Mouse (Mus musculus): ENCODE data around the gene Zswim8.
A peak's percentile ranks its signal among the peaks of the same experiment; 100 is the strongest.
"Not testable (repeated sequence)": the region's sequence is repeated elsewhere in the genome, so short reads cannot be mapped to it uniquely, and the experiment has no call there.

Zswim8 gene

DNA sequence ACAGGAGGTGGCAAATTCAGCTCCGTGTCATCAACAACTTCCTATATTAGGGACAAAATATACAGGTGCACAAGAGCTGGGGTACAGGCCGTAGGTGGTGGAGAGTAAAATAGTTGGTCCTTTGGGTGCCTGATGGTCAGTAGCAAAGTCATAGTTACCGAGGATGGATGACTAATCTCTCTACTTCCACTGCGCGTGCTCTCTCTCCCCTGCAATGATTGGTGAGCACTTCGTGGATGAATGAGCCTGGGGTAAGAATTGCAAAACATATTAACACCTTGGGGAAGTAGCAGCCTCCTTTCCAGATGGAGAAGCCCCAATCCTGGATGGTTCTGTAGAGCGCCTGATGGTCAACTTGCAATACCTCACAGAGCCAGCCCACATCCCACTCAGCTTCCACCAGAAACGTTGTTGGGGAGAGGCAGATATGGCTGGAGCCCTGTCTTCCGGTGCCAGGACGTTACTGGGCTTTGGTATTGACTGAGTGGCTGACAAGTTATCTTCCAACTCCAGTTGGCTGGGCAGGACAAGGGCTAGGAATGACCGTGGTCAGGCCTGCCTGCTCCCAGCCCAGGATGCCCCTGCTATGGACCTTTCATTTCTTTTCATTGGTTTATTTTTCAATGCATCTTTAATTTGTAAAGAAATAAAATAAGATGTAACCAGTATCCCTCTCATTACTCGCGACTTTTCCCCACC, 13.0 kb upstream of the Zswim8 start:
- DNase-seq = no peak

DNA sequence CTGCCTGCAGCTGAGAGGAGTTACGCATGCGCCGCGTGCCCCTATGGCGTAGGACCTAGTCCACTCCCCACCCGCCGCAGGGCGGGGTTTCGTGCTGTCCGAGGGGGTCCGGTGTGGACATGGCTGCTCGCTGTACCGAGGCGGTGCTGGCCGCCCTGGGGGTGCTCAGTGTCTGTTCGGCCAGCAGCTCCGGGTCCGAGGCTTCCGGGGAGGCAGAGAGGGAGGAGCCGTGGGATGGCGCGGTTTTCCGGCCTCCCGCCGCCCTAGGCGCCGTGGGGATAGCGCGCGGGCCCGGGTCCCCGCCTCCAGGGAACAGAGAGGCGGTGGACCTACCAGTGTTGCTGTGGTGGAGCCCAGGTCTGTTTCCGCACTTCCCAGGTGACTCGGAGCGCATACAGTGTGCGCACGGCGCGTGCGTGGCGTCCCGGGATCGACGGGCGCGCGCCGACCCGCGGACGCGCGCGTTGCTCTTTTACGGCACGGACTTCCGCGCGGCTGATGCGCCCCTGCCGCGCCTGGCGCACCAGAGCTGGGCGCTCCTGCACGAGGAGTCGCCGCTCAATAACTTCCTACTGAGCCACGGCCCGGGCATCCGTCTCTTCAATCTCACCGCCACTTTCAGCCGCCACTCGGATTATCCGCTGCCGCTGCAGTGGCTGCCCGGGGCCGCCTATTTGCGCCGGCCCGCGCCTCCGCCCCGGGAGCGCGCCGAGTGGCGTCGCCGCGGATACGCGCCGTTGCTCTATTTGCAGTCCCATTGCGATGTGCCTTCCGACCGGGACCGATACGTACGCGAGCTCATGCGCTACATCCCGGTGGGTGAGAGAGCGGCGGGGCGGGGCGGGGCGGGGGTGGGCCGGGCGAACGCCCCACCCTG, 12.2 kb upstream of the Zswim8 start, which contains the start of gene Fut11:
Gene Fut11, plus strand, starts transcription at position 85 of the 877 bp plus-strand sequence.
- peak; percentile 89 for DNase-seq

GRCm38 (mm10) chr14:20695761-20696520, 11.4 kb upstream of the Zswim8 start:
- peak; percentile 27 for DNase-seq

DNA sequence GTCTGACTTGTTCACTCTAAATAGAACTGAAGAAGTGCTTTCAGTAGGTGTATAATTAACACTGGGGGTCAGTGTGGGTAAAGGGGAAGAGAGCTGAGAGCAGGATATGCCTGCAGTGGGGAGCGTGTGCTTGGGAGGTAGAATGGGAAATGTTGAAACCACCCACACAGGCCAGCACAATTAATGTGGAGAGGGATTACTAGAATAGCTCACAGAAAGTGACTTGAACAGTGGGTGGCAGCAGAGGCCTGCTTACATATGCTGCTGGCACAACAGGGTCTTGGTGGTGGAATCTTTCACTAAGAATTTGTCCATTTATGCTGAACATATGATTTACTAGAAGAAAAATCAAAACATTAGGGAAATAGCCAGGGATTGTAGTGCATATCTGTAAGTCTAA, 10.4 kb upstream of the Zswim8 start:
- peak; percentile 28 for DNase-seq

DNA sequence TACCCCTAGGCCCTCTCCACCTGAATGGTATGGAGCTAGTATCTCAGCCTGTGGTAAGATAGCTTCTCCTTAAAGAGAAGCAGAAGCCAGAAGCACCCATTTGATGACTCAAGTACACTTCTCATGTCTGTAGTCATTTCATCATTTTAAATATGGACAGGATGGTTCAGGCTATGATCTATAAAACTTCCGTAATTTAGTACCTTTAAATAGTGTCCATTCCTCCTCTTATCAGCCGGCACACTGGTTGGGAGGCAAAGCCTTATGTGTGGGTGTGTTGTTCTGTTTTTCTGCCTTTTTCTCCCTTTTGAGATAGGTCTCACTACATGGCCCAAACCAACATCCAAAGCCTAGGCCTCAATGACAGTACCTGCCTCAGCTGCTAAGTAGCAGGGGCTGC, 8.8 kb upstream of the Zswim8 start:
- DNase-seq = no peak

DNA sequence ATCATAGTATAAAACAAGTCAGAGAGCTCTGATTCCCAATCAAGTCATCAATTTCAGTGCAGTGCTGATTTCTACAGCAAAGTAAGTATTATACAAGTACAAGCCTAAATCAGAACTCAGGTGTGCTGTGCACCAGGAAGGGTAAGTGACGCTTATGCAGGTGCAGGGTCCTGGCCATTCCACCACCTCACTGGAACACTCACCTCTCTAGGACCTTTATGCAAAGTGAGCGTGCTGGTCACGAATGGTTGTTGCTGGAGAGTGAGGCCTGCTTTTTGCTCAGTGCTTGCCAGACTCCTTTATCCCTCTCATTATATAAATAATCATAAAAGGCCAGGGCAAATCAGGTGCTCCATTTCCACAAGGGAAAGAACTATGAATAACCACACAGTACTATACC, 7.0 kb upstream of the Zswim8 start:
- no peak for DNase-seq

- DNase-seq = no peak
Observed at GRCm38 (mm10) chr14:20701554-20701953, 5.8 kb upstream of the Zswim8 start.

DNA sequence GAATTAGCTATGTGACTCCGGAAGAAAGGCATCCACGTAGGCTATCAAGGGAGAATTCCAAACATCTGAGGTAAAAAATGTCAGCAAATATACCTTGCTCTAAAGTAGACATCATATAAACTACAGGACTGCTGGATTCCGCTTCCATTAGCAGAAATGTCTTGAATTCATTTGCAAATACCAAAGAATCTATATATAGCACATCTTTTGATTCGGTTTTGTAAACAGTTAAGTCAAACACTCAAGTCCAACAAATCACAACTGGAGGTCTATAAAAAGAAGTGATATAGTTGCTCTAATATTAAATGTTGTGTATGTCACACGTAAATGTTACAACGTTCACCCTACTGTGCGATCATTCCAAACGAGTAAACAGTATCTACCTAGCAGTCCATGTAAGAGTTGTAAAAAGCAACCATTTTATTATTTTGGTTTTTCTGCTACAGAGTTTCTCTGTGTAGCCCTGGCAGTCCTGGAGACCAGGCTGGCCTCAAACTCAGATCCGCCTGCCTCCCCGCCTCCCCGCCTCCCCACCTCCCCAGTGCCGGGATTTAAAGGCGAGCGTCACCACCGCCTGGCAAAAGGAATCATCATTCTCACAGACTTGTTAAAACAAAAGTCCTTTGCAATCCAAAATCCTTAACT, 5.1 kb upstream of the Zswim8 start:
- DNase-seq = no peak

DNA sequence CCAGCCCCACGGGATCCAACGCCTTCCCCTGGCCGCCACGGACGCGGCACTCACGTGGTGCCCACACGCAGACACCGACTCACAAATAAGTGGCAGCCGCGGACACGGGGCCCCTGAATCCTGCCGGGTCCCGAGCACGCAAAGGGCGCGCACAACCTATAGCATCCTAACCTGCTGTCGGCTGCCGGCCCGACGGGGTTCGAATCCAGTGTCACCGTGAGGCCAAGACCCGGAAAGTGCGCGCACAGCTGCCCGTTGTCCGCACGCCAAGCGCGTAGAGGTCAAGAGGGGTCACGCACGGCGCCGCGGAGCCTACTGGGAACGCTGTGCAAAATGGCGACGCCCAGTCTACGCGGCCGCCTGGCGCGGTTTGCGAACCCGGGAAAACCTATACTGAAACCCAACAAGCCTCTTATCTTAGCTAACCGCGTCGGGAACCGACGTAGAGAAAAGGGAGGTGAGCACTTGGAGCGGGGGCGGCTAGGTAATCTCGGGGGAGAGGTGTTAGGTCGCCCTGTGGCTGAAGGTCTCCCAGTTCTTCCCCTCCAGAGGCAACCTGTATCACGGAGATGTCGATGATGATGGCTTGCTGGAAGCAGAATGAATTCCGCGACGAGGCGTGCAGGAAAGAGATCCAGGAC, 4.5 kb upstream of the Zswim8 start, which contains the start of gene Chchd1:
Gene Chchd1, plus strand, starts transcription at position 266 of the 641 bp plus-strand sequence.
- peak; percentile 90 for DNase-seq

- DNase-seq = not testable (repeated sequence)
Observed at GRCm38 (mm10) chr14:20703461-20703860, 3.9 kb upstream of the Zswim8 start.

- no peak for DNase-seq
Observed at GRCm38 (mm10) chr14:20708239-20708638, 887 bp downstream of the Zswim8 start.

GRCm38 (mm10) chr14:20713832-20714231, 6.5 kb downstream of the Zswim8 start:
- no peak for DNase-seq

DNA sequence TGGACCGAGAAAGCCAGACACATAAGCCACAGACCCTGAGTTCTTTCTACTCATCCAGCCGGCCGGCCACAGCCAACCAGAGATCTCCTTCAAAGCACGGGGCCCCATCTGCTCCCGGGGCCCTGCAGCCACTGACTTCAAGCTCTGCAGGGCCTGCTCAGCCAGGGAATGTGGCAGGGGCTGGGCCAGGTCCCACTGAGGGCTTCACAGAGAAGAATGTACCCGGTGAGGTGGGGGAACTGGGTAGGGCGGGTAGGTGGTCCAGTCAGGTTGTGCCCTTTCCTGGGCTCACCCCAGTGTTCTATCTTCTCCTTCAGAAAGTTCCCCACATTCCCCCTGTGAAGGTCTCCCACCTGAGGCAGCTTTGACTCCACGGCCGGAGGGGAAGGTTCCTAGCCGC, 11.1 kb downstream of the Zswim8 start:
- DNase-seq = no peak

DNA sequence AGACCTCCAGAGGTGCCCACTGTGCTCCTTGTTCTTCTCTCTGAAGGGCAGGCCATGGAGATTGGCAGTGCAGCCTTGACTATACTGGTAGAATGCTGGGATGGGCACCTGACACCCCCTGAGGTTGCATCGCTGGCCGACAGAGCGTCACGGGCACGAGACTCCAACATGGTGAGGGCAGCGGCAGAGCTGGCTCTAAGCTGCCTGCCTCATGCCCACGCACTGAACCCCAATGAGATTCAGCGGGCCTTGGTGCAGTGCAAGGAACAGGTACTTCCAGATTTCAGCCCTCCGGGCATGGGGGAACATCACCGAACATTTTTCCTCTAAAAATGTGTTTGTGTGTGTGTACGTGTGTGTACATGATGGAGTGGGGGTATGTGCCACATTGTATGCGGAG, 12.4 kb downstream of the Zswim8 start:
- DNase-seq = no peak

DNA sequence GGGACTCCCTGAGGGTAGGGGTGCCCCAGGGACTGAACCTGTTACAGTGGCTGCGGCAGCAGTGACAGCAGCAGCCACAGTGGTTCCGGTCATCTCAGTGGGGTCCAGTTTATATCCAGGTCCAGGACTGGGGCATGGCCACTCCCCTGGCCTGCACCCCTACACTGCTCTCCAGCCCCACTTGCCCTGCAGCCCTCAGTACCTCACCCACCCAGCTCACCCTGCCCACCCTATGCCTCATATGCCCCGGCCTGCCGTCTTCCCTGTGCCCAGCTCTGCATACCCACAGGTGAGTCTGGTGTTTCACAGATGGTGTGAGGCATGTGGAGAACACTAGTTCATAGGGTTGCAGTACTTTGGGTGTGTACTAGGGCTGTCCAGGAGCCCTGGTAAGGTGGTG, 14.0 kb downstream of the Zswim8 start:
- DNase-seq = no peak

- DNase-seq = no peak
Observed at GRCm38 (mm10) chr14:20723006-20723405, 15.7 kb downstream of the Zswim8 start.

- DNase-seq = peak; percentile 71
Observed at GRCm38 (mm10) chr14:20724043-20724442, 16.7 kb downstream of the Zswim8 start.

DNA sequence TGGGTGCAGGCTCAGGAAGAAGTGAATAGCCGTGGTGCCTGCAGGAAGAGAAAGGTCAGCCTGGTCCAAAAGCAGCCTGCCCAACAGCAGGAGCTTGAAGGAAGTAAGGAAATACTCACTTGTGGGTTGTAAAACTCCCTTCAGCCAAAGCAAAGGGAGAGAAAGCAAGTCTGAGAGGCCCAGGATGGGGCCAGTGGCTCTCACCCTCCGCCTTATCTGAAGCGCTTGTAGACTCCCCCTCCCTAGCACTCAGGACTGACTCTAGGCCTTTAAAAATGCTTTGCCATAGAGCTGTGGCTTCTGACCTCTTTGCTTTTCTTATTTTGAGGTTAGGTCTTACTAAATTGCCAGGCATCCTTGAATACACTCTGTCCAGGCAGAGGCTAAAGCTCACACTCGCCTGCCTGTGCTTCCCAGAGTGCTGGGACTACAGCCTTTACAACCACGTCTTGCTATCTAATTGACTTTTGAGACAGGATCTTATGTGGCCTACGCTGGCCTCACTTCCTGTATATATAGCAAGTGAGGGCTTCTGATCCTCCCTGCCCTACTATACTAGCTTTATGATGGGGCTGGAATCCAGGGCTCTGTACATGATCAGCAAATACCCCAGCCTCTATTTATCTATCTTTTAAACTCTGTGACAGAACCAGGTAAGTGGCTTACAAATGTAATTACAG, 18.4 kb downstream of the Zswim8 start:
- DNase-seq = no peak

DNA sequence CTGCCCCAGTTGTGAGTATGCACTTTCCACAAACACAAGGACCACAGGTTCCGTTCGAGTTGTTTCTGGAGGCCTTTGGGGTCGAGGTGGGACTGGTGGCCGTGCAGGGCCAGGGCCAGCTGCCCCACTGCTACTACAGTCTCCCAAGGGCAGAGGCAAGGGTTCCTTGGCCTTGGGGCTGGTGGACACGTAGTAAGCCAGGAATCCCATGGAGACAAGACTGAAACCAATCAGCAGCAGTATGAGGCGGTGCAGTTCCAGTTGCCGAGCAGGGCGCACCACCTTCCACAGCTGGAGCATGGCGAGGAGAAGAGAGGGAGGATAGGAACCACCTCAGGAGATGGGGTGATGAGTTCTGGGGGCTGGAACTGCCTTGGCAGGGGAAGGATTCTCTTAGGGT, 22.5 kb downstream of the Zswim8 start:
- DNase-seq = no peak

DNA sequence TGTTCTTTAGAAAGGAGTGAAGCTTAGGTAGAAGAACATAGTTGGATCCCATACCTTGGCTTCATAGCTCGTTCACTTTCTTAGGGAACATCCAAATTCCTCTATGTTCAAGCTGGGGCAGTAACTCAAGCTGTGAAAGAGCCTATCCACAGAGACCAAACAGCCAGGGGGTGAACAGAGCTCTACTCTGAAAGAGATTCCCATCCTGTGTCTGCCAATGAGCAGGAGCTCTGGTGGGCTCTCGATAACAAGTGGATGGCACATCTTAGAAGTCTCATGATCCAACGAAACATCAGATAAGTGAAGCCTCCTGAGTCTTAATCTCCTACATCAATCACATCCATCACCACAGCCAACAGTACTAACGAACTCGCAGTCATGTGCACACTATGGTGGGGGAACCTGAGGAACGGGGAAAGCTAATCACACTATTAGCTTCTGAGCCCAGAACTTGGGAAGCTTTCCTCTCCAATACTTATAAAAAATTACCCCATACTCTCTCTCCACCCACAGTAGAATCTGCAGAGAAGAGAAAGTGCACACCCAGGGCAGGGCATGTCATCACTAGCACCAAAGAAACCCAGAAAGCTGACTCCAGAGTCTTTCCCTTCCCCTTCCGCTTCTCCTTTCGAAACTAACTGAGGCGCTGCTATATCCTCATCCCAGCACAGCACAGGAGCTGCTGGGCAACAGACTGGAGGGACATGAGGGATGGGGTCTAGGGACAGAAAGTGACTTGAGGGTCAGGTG, 23.7 kb downstream of the Zswim8 start:
- no peak for DNase-seq

All from cerebellum, adult 8-10 months (tissue).